Mouse (Mus musculus): Measurements from ENCODE around the gene Fam92b. TPM values are rescaled to one million over a fixed set of nuclear protein-coding genes. Genes with fewer than 3 reads are reported as not detected.
A peak's percentile ranks its signal among the peaks of the same experiment; 100 is the strongest.

The Fam92b gene
- polyA plus RNA-seq, 1 experiment from 2014 or later, result not detected

GRCm38 (mm10) chr8:120150028-120150427 is 27.2 kb downstream of the Fam92b start:
- ATAC-seq (ENCODE audit: insufficient number of reproducible peaks, insufficient read depth, low FRiP score, low read depth), result no peak
- Histone ChIP-seq H3K4me3 (ENCODE audit: control insufficient read depth in 1 of 2, insufficient read depth in 1 of 2, low read depth in 1 of 2, low read length in 2 of 2) (no peak overlapping the region), H3K9me3 (ENCODE audit: control insufficient read depth, low read length) (no peaks in the 10 kb centered on the region), H3K27ac (replicated peaks in 1 of 2; ENCODE audit: control insufficient read depth in 1 of 2, insufficient read depth in 1 of 2, low read depth in 2 of 2, low read length in 2 of 2) (no peak overlapping the region), H3K27me3 (ENCODE audit: control insufficient read depth, insufficient read depth, low read length) (no peaks in the 10 kb centered on the region), H3K4me1 (ENCODE audit: control insufficient read depth in 2 of 2, insufficient read depth in 2 of 2, low read length in 2 of 2) (peaks cover 2 to 3% of the 10 kb centered on the region in 2 experiments; a peak in 3 of 4 replicates), H3K9ac (ENCODE audit: low read length) (no peak overlapping the region), H3K36me3 (ENCODE audit: control insufficient read depth, insufficient read depth, low read length) (peaks cover 51% of the 10 kb centered on the region), H3K4me2 (ENCODE audit: low read length) (no peak overlapping the region)
- 72% methylated on average over 12 of the region's 12 CpGs for WGBS

DNA sequence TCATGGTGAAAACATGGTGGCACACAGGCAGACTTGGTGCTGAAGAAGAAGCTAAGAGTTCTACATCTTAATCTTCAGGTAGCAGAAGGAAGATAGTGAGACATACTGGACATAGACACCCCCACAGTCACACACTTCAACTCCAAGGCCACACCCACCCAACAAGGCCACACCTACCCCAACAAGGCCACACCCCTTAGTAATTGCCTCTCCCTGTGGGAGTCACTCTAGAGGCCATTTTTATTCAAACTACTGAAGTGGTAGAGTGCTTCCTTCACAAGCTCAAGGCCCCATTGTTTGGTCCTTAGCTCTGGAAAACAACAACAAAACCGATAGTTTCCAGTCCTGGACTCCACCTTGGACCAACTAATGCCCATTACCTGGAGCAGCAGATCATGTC is 31.2 kb downstream of the Fam92b start:
- Histone ChIP-seq H3K27ac (replicated peaks in 1 of 2; ENCODE audit: control insufficient read depth in 1 of 2, insufficient read depth in 1 of 2, low read depth in 2 of 2, low read length in 2 of 2) (no peak overlapping the region), H3K9me3 (ENCODE audit: control insufficient read depth, low read length) (no peaks in the 10 kb centered on the region), H3K4me2 (ENCODE audit: low read length) (no peak overlapping the region), H3K4me3 (ENCODE audit: control insufficient read depth in 1 of 2, insufficient read depth in 1 of 2, low read depth in 1 of 2, low read length in 2 of 2) (no peak overlapping the region), H3K36me3 (ENCODE audit: control insufficient read depth, insufficient read depth, low read length) (peaks cover 22% of the 10 kb centered on the region), H3K9ac (ENCODE audit: low read length) (no peak overlapping the region), H3K27me3 (ENCODE audit: control insufficient read depth, insufficient read depth, low read length) (no peaks in the 10 kb centered on the region), H3K4me1 (ENCODE audit: control insufficient read depth in 2 of 2, insufficient read depth in 2 of 2, low read length in 2 of 2) (peaks cover 11 to 23% of the 10 kb centered on the region in 2 experiments; a peak in 3 of 4 replicates)
- 92% methylated on average over 1 of the region's 1 CpGs for WGBS
- ATAC-seq (ENCODE audit: insufficient number of reproducible peaks, insufficient read depth, low FRiP score, low read depth), result no peak

GRCm38 (mm10) chr8:120144652-120145301 is 32.5 kb downstream of the Fam92b start:
- H3K27me3 ChIP-seq (ENCODE audit: control insufficient read depth, insufficient read depth, low read length), result no peaks in the 10 kb centered on the region
- no peak for ATAC-seq (ENCODE audit: insufficient number of reproducible peaks, insufficient read depth, low FRiP score, low read depth)
- H3K4me3 ChIP-seq (ENCODE audit: control insufficient read depth in 1 of 2, insufficient read depth in 1 of 2, low read depth in 1 of 2, low read length in 2 of 2), result no peak overlapping the region
- no peak overlapping the region for H3K9ac ChIP-seq (ENCODE audit: low read length)
- H3K36me3 ChIP-seq (ENCODE audit: control insufficient read depth, insufficient read depth, low read length), result peaks cover 16% of the 10 kb centered on the region
- WGBS, result 39% methylated on average over 12 of the region's 12 CpGs
- no peaks in the 10 kb centered on the region for H3K9me3 ChIP-seq (ENCODE audit: control insufficient read depth, low read length)
- H3K27ac ChIP-seq (replicated peaks in 1 of 2; ENCODE audit: control insufficient read depth in 1 of 2, insufficient read depth in 1 of 2, low read depth in 2 of 2, low read length in 2 of 2), result no peak overlapping the region
- no peak overlapping the region for H3K4me2 ChIP-seq (ENCODE audit: low read length)
- peaks cover 17 to 36% of the 10 kb centered on the region in 2 experiments for H3K4me1 ChIP-seq (ENCODE audit: control insufficient read depth in 2 of 2, insufficient read depth in 2 of 2, low read length in 2 of 2)

DNA sequence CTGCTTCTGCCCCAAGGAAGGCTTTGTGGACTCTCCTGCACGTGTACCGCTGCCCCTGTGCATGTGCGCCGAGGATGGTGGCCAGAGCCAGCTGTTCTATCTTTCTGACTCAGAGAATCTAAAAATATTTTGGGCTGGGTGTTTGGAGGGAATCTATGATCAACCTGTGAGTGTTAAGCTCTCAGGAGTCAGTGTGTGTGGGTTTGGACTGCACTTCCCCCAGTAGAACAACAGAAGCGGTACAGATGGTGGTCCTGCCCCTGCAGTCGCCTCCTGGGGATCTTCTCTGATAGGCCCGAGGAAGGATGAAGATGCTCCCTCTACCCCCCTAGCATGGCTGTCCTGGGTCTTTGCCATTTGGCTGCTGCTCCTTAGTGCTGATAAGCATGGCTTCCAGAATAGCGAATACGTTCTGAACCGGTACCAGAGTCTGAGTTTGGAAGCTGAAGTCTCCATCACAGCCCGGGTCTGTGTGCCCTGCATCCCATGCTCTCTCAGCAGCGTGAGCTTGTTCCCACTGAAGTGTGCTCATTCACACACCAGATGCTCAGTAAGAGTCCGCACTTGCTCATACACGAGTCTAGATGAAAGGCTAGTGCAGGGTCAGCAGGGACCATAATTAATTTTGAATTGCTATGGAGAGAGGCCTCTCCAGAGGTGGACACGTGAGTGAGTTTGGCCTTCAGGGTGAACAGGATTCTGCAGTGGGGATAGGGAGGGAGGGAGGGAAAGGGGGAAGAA is 33.2 kb downstream of the Fam92b start:
- no peak overlapping the region for H3K27ac ChIP-seq (replicated peaks in 1 of 2; ENCODE audit: control insufficient read depth in 1 of 2, insufficient read depth in 1 of 2, low read depth in 2 of 2, low read length in 2 of 2)
- 53% methylated on average over 15 of the region's 15 CpGs for WGBS

GRCm38 (mm10) chr8:120140769-120141168 is 36.5 kb downstream of the Fam92b start:
- H3K9ac ChIP-seq (ENCODE audit: low read length), result peak overlapping the region; percentile 51
- no peak for ATAC-seq (ENCODE audit: insufficient number of reproducible peaks, insufficient read depth, low FRiP score, low read depth)

More for the DNA sequence above, 33.2 kb downstream of the Fam92b start:
- no peaks in the 10 kb centered on the region for H3K9me3 ChIP-seq (ENCODE audit: control insufficient read depth, low read length)
- peaks cover 19 to 41% of the 10 kb centered on the region in 2 experiments for H3K4me1 ChIP-seq (ENCODE audit: control insufficient read depth in 2 of 2, insufficient read depth in 2 of 2, low read length in 2 of 2)
- H3K9ac ChIP-seq (ENCODE audit: low read length), result 0 out of 2 replicates have a peak overlapping the region, but pooled peaks have one; percentile 25
- peaks cover 15% of the 10 kb centered on the region for H3K36me3 ChIP-seq (ENCODE audit: control insufficient read depth, insufficient read depth, low read length)
- no peak for ATAC-seq (ENCODE audit: insufficient number of reproducible peaks, insufficient read depth, low FRiP score, low read depth)
- H3K27me3 ChIP-seq (ENCODE audit: control insufficient read depth, insufficient read depth, low read length), result no peaks in the 10 kb centered on the region
- no peak overlapping the region for H3K4me3 ChIP-seq (ENCODE audit: control insufficient read depth in 1 of 2, insufficient read depth in 1 of 2, low read depth in 1 of 2, low read length in 2 of 2)
- no peak overlapping the region for H3K4me2 ChIP-seq (ENCODE audit: low read length)

DNA sequence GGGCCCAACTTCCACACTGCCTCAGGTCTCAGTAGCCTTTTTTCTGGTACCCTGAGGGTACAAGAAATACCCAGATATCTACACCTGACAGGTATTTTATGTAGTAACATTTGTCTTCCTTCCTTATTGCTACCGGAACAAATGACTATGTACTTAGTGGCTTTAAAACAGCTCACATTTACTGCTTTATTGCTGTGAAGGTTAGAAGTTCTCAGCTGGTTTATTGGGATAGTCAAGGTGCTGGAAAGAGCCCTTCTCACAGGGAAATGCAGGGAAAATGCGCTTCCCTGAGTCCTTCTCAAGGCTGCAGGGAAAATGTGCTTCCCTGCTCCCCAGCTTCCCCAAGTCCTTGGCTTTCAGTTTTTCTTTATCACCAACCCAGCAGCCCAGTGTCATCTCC is 38.3 kb downstream of the Fam92b start:
- Histone ChIP-seq H3K4me2 (ENCODE audit: low read length) (no peak overlapping the region), H3K9me3 (ENCODE audit: control insufficient read depth, low read length) (no peaks in the 10 kb centered on the region), H3K27ac (replicated peaks in 1 of 2; ENCODE audit: control insufficient read depth in 1 of 2, insufficient read depth in 1 of 2, low read depth in 2 of 2, low read length in 2 of 2) (no peak overlapping the region), H3K4me3 (ENCODE audit: control insufficient read depth in 1 of 2, insufficient read depth in 1 of 2, low read depth in 1 of 2, low read length in 2 of 2) (no peak overlapping the region), H3K9ac (ENCODE audit: low read length) (no peak overlapping the region), H3K27me3 (ENCODE audit: control insufficient read depth, insufficient read depth, low read length) (no peaks in the 10 kb centered on the region), H3K4me1 (ENCODE audit: control insufficient read depth in 2 of 2, insufficient read depth in 2 of 2, low read length in 2 of 2) (peaks cover 14 to 29% of the 10 kb centered on the region in 2 experiments), H3K36me3 (ENCODE audit: control insufficient read depth, insufficient read depth, low read length) (no peaks in the 10 kb centered on the region)
- ATAC-seq (ENCODE audit: insufficient number of reproducible peaks, insufficient read depth, low FRiP score, low read depth), result no peak
- 94% methylated on average over 2 of the region's 2 CpGs for WGBS

More at GRCm38 (mm10) chr8:120140769-120141168, 36.5 kb downstream of the Fam92b start:
- Histone ChIP-seq H3K27me3 (ENCODE audit: control insufficient read depth, insufficient read depth, low read length) (no peaks in the 10 kb centered on the region), H3K36me3 (ENCODE audit: control insufficient read depth, insufficient read depth, low read length) (peaks cover 4% of the 10 kb centered on the region), H3K4me1 (ENCODE audit: control insufficient read depth in 2 of 2, insufficient read depth in 2 of 2, low read length in 2 of 2) (peaks cover 21 to 41% of the 10 kb centered on the region in 2 experiments), H3K4me3 (ENCODE audit: control insufficient read depth in 1 of 2, insufficient read depth in 1 of 2, low read depth in 1 of 2, low read length in 2 of 2) (no peak overlapping the region), H3K27ac (replicated peaks in 1 of 2; ENCODE audit: control insufficient read depth in 1 of 2, insufficient read depth in 1 of 2, low read depth in 2 of 2, low read length in 2 of 2) (peak overlapping the region; percentile 50 to 65; a peak in 3 of 4 replicates), H3K9me3 (ENCODE audit: control insufficient read depth, low read length) (no peaks in the 10 kb centered on the region), H3K4me2 (ENCODE audit: low read length) (no peak overlapping the region)
- WGBS, result 43% methylated on average over 3 of the region's 3 CpGs

GRCm38 (mm10) chr8:120136618-120137017 is 40.6 kb downstream of the Fam92b start:
- Histone ChIP-seq H3K9ac (ENCODE audit: low read length) (no peak overlapping the region), H3K4me1 (ENCODE audit: control insufficient read depth in 2 of 2, insufficient read depth in 2 of 2, low read length in 2 of 2) (peaks cover 12 to 23% of the 10 kb centered on the region in 2 experiments), H3K27ac (replicated peaks in 1 of 2; ENCODE audit: control insufficient read depth in 1 of 2, insufficient read depth in 1 of 2, low read depth in 2 of 2, low read length in 2 of 2) (no peak overlapping the region), H3K4me3 (ENCODE audit: control insufficient read depth in 1 of 2, insufficient read depth in 1 of 2, low read depth in 1 of 2, low read length in 2 of 2) (no peak overlapping the region), H3K27me3 (ENCODE audit: control insufficient read depth, insufficient read depth, low read length) (no peaks in the 10 kb centered on the region), H3K36me3 (ENCODE audit: control insufficient read depth, insufficient read depth, low read length) (no peaks in the 10 kb centered on the region), H3K9me3 (ENCODE audit: control insufficient read depth, low read length) (no peaks in the 10 kb centered on the region), H3K4me2 (ENCODE audit: low read length) (no peak overlapping the region)
- WGBS, result 34% methylated on average over 7 of the region's 7 CpGs
- ATAC-seq (ENCODE audit: insufficient number of reproducible peaks, insufficient read depth, low FRiP score, low read depth), result no peak
